Mouse (Mus musculus): ENCODE results near the gene Cd47. TPM values are rescaled to one million over a fixed set of nuclear protein-coding genes. Genes with fewer than 3 reads are reported as not detected.
"Not testable (repeated sequence)": the region's sequence is repeated elsewhere in the genome, so short reads cannot be mapped to it uniquely, and the experiment has no call there.

Cd47 gene
- total RNA-seq, 2 experiments from 2014 or later: 145 to 360 TPM

DNA sequence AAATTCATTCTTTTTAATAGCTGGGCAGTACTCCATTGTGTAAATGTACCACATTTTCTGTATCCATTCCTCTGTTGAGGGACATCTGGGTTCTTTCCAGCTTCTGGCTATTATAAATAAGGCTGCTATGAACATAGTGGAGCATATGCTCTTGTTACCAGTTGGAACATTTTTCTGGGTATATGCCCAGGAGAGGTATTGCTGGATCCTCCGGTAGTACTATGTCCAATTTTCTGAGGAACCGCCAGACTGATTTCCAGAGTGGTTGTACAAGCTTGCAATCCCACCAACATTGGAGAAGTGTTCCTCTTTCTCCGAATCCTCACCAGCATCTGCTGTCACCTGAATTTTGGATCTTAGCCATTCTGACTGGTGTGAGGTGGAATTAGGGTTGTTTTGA is 30.6 kb downstream of the Cd47 start:
- not testable (repeated sequence) for ATAC-seq (ENCODE audit: poor library complexity, severe bottlenecking)

GRCm38 (mm10) chr16:49832339-49832738 is 32.0 kb downstream of the Cd47 start:
- ATAC-seq (ENCODE audit: poor library complexity, severe bottlenecking): no peak

- ATAC-seq (ENCODE audit: poor library complexity, severe bottlenecking): no peak
Measured at GRCm38 (mm10) chr16:49834130-49834693, 33.9 kb downstream of the Cd47 start.

DNA sequence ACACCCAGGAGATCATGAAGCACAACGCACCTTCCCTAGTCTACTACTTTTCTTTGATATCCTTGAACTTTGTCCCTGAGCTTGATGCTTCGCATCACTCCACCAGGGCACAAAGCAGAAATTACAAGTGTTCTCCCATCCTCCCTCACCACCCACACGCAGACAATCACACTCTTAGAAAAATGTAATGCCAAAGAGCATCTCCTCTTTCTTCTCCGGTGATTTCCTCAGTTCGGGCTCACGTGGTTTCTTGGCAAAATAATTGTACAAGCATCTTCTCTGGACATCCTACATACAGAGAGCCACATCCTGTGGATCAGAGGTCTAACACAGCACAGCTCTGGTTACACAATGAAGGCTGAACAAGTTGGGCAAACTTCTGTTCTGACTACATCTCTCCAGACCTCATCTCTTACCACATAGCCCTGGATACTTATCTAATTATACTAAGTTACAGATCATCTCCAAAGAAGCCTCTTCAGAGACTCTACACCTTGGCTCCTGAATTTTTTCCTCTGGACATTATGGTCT is 36.4 kb downstream of the Cd47 start:
- peak; percentile 46 for ATAC-seq (ENCODE audit: poor library complexity, severe bottlenecking)

- no peak for ATAC-seq (ENCODE audit: poor library complexity, severe bottlenecking)
Measured at GRCm38 (mm10) chr16:49838923-49839322, 38.6 kb downstream of the Cd47 start.

DNA sequence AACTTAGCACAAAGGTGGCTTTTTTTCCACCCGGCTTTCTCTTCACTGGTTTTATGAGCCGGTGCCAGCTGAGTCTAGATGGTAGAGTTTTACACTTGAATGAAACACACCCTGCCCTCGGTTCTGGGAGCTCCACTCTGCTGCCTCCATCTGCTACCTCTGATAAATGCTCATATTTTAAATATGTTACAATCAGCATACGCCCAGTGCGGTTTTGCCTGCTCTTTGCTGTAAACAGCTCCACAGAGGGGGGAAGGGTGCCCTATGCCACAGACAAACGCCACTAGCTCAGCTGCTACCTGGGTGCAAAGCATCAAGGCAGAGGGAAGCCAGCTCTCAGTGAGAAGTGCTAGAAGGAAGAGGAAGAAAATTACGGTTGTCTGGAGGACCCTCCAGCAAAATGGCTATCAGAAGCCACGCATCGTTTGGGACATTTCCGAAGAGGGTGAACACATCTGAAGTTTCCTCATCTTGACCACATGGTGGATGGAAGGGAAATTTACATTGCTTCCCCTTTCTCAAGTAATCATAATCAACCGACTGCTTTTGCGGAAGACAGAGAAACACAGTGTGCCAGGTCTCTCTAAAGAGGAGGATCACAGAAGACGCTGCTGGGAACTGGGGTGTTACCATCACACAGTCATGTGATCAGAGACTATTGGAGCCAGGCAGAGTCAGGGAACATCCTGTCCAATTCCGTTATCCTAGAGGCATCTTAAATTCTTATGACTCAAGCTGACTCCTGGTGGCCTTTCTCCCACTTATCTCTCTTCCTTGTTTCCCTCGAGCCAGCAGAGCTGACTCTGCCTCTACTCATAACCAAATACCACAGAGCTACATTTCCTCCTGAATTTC is 39.6 kb downstream of the Cd47 start:
- ATAC-seq (ENCODE audit: poor library complexity, severe bottlenecking): peak; percentile 78

DNA sequence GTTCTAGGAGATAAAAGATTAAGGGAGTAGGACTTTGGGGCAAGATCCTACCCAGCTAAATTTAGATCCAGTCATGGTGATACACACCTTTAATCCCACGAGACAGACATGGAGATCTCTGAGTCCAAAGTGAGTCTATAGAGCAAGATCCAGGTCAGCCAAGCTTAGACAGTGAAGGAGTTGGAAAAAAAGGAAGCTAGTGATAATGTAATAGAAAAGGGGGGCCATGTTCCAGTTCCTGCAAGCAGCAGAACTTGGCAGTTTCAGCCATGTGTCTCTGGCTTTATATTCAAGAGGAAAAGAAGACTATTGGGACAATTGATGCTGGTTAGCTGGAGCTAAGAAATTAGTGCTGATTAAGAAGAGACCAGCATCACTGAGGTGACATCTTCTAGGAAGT is 43.4 kb downstream of the Cd47 start:
- ATAC-seq (ENCODE audit: poor library complexity, severe bottlenecking): no peak

GRCm38 (mm10) chr16:49847224-49848003 is 47.1 kb downstream of the Cd47 start:
- ATAC-seq (ENCODE audit: poor library complexity, severe bottlenecking): peak; percentile 61

DNA sequence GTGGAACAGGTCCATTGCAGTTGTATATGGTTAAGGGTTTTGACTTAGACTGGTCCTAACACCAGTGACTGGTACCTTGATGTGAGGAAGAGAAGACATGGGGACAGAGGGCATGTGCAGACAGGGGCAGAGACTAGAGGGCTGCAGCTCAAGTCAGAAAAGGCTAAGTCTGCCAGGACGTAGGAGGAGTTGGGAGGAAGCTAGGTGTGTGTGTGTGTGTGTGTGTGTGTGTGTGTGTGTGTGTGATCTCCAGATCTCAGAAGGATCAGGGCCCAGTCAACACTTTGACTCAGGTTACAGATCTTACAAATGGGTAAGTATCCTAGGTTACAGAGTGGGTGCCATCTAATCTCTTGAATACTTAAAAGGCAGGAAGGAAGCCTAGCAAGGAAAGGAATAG is 48.3 kb downstream of the Cd47 start:
- no peak for ATAC-seq (ENCODE audit: poor library complexity, severe bottlenecking)

- peak; percentile 23 for ATAC-seq (ENCODE audit: poor library complexity, severe bottlenecking)
Measured at GRCm38 (mm10) chr16:49852940-49853339, 52.6 kb downstream of the Cd47 start.

- ATAC-seq (ENCODE audit: poor library complexity, severe bottlenecking): no peak
Measured at GRCm38 (mm10) chr16:49853633-49854032, 53.3 kb downstream of the Cd47 start.

DNA sequence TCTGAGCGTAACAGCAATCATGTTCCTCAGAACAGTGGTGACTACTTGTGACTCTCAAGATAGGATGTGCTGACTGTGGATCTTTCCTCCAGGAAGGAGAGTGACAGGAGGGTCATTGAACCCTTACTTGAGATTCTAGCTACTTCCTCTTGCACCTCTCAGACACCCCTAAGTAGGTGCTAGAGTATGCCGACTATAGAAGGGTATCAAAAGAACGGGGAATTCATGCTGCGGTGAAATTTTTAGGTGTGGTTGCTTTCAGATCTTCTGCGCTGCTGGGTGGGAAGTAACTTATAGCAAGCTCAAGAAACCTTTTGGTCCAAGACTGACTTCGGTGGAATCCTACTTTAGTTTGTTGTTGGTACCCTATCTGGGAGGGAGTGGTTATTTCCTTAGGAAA is 53.9 kb downstream of the Cd47 start:
- 0 out of 2 replicates have a peak, but pooled peaks have one; percentile 0 for ATAC-seq (ENCODE audit: poor library complexity, severe bottlenecking)

DNA sequence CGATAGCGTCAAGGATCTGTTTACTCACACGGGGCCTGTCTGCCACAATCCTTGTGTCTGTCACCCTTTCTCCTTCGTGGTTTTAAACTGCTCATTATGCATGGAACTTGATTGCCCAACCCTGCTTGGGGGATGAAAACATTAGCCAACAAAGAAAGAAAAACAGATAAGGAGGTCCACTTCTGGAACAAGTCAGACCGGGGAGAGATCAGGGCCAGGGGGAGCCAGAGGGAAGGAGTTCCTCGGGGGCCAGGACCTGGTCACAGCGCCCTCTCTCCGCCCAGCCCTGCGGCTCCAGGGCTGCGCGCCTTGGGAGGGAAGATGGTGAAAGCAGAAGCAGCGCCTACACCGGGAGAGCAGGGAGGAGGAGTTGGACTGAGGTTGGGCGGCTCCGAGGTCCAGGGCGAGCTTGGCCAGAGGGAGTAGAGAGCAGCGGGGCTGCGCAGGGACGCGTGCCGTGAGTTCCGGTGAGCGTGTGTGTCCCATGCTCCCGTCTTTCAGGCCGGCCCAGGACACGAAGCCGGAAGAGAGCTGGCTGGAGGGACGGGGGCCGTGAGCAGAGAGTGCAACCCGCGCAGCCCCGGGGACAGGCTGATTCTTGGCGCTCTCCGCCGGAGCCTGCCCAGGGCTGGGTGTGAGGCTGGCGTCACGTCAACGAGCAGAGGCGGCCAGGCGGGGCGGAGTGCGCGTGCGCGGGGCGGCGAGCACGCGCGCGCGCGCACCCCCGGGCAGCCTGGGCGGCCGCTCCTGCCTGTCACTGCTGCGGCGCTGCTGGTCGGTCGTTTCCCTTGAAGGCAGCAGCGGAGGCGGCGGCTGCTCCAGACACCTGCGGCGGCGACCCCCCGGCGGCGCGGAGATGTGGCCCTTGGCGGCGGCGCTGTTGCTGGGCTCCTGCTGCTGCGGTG is 54.9 kb downstream of the Cd47 start:
- peak; percentile 58 for ATAC-seq (ENCODE audit: poor library complexity, severe bottlenecking)

DNA sequence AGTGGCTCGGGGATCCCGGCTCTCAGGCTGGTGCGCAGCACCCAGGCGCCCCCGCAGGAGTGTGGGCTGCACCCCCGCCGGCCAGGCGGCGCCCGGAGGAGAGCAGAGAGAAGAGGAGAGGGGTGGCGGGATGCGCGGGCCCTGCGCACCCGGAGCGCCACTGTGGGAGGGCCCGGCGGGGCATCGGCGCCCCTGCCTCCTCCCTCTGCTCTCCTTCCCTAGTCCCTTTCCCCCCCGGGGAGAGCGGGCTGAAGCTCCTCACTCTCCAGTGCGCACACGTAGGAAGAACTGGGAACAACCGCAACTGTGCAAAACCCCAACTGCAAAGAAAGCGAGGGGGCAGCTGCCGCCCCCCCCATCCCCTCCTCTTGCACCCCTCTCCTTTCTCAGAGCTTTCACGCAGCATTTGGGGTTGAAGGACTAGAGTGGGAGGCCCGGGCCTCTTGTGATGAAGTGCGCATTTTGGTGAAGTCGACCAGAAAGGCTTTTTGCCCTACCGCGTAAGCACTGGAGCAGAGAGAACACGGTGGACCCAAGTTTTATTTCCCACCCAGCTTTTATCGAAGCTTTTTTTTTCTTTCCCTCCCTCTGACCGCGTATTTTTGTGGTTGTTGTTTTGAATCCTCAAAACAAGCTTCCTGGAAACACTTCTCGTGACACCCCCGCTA is 55.6 kb downstream of the Cd47 start:
- peak; percentile 7 for ATAC-seq (ENCODE audit: poor library complexity, severe bottlenecking)

DNA sequence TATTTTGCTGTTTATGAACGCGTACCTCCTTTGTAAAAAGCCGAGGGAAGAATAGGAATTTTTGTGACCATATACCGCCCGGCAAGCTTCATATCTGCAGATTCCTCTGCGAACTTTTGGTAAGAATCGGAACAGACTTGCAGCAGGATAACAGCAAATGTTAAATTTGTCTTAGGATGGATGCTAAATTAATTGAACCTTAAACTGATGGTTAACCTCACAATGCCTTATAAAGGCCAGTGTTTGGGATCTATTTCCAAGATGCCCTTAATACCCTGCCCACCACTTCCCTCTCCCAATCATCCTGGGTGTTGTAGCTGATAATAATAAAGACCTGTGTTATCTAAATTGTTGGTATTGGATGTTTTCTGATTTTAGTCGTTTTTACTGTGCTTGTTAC is 56.3 kb downstream of the Cd47 start:
- ATAC-seq (ENCODE audit: poor library complexity, severe bottlenecking): no peak

DNA sequence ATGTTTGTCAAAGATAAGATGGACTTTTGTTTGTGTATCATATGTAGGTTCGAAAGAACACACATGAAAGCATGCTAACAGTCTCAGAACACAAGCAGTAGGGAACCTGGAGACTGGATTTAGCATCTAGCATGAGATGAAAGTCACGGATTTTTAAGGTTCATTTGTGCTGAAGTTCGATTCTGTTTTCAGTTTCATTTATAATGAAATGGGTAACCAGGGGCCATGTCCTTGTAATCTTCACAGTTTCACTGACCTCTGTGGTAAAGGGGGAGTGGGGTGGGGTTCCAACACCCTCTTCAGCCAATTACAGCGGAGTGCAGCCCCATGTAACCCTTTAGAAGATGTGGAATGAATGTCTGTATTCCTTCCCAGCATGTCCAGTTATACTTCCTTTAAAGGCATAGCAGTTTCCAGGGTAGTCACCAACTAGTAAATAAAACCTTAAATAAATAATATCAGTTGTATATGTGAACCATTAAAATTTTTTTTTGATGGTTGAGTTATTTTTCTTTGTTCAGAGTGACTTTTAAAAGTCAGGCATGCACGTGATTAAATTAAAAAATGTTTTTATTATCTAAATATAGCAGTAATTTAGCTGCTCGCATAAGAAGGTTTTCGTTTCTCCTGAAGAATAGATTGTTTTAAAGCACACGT is 57.3 kb downstream of the Cd47 start:
- ATAC-seq (ENCODE audit: poor library complexity, severe bottlenecking): peak; percentile 12; the same call in 1 of the 2 replicates

- ATAC-seq (ENCODE audit: poor library complexity, severe bottlenecking): peak; percentile 9; the same call in 1 of the 2 replicates
Measured at GRCm38 (mm10) chr16:49858161-49858906, 58.0 kb downstream of the Cd47 start.
